Mouse (Mus musculus): ENCODE measurements around the gene Hhex. TPM values are rescaled to one million over a fixed set of nuclear protein-coding genes. Genes with fewer than 3 reads are reported as not detected.

The Hhex gene
- polyA plus RNA-seq, 1 experiment from 2014 or later = 8.2 TPM

DNA sequence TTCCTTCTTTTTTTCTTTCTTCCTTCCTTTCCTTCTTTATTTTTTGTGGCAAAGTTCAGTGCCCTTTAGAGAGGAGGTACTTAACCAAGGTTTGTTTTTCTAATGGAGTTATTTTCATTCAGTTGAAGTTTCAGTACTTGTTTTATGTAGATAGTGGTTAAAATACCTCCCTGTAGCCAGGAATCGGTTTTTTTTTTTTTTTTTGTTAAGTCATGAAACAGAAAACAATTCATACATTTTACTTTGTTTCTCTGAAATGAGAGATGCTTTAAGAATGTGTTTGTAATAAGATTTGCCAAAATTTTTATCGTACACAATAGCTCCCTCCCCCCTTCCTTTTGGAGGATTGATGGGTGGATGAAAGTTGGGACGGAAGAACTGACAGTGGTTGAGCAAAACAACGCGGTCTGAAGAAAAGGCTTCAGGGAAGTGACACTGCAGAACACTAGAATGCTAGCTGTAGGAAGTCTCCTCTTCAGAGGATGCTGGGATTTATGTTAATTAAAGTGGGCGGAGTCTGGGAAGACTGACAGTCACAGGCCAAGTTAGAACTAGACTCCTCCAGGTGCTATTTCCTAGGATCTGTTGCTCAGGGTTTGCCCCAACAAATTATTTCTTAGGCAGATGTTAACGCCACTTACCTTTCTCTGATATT lies 54.1 kb downstream of the Hhex start:
- Histone ChIP-seq H3K4me3 (no peak overlapping the region), H3K4me2 (replicated peaks) (no peak overlapping the region), H3K27me3 (replicated peaks) (no peaks in the 10 kb centered on the region), H3K9me3 (no peaks in the 10 kb centered on the region), H3K27ac (no peak overlapping the region), H3K9ac (no peak overlapping the region), H3K4me1 (no peaks in the 10 kb centered on the region), H3K36me3 (no peaks in the 10 kb centered on the region)
- 71% methylated on average over 7 of the region's 7 CpGs for WGBS
- ATAC-seq (ENCODE audit: low FRiP score, low read depth) = no peak

Other genes with a start within 250 kb of the Hhex start
- gene March5, start 227.3 kb upstream of the Hhex start, polyA plus RNA-seq (2016; fragmentation: Nextera tagmentation; extraction: Ambion mirVana) = 151 and 160 TPM in 2 replicates
- 7.7 and 8.5 TPM in 2 replicates for gene Cpeb3, start 226.2 kb upstream of the Hhex start, polyA plus RNA-seq (2016; fragmentation: Nextera tagmentation; extraction: Ambion mirVana)
- gene Ide, start 97.0 kb upstream of the Hhex start, polyA plus RNA-seq (2016; fragmentation: Nextera tagmentation; extraction: Ambion mirVana) = 38.4 and 44.0 TPM in 2 replicates
- gene Kif11, start 58.4 kb upstream of the Hhex start, polyA plus RNA-seq (2016; fragmentation: Nextera tagmentation; extraction: Ambion mirVana) = 47.8 and 47.9 TPM in 2 replicates
- 11.8 and 13.5 TPM in 2 replicates for gene Exoc6, start 115.6 kb downstream of the Hhex start, polyA plus RNA-seq (2016; fragmentation: Nextera tagmentation; extraction: Ambion mirVana)

All from neural tube, embryonic 12.5 days (tissue).